Mouse (Mus musculus): ENCODE data around the gene Zcchc7.

- TF ChIP-seq CTCF (IDR thresholded peaks at IDR 0.05; ENCODE audit: low read depth) (no peak), EP300 (optimal IDR thresholded peaks at IDR 0.05) (no peak)
Measured at GRCm38 (mm10) chr4:44965736-44966135, 210.1 kb downstream of the Zcchc7 start.

All from stomach, postnatal 0 days (tissue).